Mouse (Mus musculus) spleen, postnatal 14 days (tissue): ENCODE data around the gene Rexo5.

Source experiments
- DNase-seq, 2 experiments: peaks; one replicate each; pipeline ENCODE4 v3.0.0; 2021 to 2022; ENCODE audit warnings: low spot score in 2 of 2

Rexo5 gene

DNA sequence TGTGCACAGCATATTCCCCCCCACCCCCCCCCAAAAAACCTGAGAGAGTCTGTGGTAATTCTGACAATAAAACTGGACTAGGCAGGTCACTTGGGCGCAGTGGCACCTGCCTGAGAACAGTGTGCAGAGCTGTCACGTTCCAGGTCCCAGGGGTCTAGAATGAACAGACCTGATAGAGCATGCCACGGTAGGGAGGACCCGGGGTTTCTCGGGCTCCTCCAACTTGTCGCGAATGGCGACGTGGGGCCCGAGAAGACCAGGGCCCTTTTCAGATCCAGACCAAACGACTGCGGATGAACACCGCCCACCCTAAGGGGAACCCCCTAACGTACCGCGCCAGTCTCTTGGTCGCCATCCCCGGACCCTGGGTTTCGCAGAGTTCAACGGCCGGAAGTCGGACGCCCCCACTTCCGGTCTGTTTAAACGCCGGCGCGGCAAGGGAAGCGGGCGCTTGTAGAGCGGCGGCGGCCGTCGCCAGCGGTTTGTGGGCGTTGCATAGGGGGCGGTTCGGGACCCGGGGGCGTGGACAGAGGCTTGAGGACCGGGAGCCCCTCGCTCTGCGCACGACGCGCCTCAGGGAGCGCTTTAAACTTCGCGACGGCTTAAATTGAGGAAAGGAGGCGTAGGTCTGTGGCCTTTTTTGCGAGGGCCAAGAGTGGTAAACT lies at the start of gene Rexo5, which contains the start of gene Eri2:
Gene Rexo5, plus strand, starts transcription at position 421 of the 665 bp plus-strand sequence.
Gene Eri2, minus strand, starts transcription at position 473 of the 665 bp plus-strand sequence.
- peak; percentile 74 to 81 for DNase-seq

DNA sequence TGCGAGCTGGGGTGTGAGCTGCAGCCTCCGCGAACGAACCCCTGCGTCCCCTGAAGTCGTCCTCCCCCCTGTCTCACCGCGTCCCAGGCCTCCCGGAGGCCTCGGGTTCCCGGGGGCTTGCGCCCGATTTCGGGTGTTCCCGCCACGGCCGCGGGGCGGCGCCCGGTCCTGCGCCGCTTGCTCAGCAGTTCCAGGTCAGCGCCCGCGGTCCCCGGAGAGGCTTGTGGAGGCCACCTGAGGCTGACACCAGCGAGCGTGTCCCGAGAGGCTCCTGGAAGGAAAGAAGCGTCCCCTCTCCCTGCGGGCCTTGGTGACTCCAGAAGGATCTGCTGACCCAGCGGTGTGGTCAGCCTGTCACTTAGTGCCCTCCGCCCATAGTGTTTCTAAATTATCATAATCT lies 49.5 kb upstream of the Rexo5 start:
- DNase-seq, result peak in 1 of 2 experiments; percentile 1

DNA sequence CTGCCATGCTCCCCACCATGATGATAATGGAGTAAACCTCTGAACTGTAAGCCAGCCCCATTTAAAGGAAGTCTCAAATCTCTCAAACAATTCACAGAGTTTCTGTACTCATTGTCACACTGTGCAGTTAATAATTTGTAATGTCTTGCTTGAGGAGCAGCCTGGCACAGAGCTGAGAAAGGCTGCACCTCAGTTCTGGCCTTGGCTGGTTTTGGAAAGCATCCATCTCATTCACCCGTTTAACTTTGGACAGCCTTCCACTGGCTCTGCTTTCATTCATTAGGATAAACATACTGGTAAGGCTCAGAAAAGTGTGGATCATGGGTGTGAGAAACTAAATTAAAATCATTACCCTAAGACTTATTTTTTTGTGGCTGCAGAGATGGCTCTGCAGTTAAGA lies 47.9 kb upstream of the Rexo5 start:
- DNase-seq, result no peak

DNA sequence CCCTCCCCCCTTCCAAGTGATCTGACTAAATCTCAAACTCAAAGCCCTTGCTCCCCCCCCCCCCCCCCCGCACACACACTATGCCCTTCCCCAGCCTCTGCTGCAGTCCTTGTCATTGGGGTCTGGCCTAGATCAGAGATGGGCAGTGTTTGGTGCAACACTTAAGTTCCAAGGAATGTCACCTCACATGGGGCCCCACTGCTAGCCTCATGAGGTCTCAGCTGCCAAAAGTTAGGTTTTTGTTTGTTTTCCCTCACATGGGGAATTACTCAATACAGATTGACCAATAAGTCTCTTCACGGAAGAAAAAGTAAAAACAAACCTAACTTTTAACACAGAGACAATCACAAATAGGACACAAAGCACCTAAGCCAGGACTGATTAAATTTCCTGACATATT lies 45.0 kb upstream of the Rexo5 start:
- DNase-seq, result no peak

DNA sequence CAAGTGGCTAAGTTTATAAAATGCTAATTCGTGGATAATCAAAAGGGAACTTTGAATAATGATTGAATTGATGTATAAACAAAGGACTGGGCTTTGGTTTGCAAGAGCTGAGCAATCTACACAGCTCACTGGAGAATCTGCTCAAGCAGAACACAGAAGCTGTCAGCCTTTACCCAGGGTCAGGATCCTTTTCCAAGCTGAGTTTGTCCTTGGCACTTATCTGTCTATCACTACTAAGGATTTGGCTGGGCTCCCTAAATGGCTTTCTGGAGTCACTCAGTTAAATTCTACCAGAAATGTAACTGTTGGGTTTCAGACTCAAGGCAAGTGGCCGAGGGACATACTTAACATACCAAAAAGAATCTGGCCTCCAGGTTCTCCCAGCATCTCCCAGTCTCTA lies 43.9 kb upstream of the Rexo5 start:
- no peak for DNase-seq

DNA sequence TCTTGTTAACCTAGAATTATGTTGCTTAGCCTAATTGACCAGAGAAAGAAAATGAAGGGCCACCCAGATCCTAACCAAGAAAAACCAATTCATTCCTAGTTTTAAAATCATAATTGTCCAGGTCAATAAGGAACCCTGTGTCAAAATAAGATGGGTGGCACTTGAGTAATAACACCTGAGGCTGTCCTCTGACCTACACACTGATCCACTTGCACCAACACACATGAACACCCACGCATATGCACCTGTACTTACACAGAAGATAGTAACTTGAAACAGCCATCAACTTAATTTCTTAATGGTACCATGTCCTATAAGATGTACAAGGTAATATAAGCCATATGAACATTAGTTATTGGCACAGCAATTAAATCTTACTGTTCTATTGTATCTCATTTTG lies 40.1 kb upstream of the Rexo5 start:
- no peak for DNase-seq

DNA sequence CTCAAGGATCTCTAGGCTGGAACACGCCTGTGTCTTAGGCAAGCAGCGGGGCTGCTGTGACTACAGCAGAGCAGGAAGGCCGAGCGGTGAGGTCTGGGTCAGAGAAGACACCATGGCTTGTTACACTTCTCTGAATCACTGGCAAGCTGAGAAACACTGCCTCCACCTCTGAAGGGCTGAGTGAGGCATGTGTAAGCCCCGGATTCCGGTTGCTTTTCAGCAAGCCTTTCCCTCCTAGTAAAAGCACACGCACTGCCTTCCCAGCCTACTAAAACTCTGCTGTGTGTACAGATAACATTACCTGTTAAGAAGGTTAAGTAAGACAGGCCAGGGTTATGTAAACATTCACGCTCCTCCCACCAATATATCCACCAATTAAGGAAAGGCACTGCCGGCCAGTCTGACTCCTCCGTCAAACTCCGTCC lies 33.3 kb upstream of the Rexo5 start, which contains the start of gene Acsm3:
Gene Acsm3, plus strand, starts transcription at position 397 of the 425 bp plus-strand sequence.
- no peak for DNase-seq

DNA sequence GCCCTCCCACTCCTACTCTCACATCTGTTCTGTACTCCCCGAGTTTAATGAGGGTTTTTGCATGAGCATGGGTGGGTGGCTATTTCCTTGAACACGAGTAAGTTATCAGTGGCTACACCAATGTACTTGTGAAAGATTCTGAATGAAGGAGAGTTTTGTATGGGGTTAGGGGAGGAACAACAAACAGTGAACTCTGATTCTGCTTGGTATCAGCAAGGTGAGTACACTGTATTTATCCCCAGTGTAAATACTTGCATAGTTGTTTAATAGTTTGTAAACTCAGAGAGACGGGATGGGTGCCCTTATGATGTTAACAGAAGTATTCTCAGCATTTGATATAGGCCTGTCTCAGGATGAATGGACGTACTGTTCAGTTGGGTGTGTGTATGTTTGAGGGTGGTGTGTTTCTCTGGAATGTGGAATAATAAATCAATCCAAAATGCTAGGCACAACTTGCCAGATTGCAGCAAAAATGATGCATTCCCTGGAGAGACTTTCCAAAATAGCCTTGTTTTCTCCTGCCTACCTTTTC lies 31.6 kb upstream of the Rexo5 start:
- DNase-seq, result no peak

DNA sequence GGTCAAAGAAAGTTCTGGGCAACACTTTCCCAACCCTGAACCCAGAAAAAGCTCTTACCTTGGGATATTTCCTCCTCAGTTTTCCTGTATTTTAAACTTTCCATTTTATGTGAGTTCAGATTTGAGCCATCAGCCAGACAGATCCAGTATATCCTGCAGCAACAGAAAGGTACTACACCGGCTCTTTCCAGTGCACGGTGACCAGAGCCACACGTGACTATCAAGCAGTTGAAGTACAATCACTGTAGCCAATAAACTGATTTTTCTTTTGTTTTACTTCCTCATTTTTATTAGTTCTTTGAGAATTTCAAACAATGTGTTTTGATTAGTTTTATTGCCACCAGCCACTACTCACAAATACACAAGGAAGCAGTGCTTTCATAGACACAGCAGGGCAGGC lies 29.4 kb upstream of the Rexo5 start:
- DNase-seq, result no peak

DNA sequence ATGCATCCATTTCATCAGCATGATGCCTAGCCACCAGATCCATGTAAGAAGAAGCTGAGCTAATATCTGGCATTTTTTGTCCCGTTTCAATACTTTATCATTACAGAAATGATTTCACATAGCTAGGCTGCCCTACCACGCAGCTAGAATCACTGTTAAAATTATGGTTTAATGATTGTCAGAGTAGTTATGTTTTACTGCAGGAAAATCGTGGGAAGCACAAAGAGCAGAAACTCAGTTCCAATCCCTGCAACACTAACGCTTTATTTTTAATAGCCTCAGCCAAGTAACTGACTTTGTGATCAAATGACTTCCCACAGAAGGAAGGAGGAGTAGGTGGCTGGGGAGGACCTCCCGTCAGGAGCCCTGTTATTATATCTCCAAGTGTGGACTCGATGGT lies 26.8 kb upstream of the Rexo5 start:
- DNase-seq, result no peak

DNA sequence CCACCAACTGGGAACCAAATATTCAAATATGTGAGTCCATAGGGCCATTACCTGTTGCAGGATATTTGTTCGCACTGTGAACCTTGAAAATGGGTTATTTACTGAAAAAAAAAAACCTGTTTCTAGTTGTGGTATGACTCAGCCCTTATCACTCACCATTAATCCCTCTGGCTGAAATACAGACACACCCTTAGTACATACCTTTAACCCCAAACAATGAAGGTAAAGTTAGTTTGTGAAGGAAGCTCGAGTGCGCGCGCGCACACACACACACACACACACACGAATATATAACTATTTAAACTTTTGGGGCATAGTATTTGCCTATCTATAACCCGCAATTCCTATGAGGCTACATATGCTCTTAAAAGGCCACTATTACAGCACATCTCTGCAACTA lies 23.9 kb upstream of the Rexo5 start:
- DNase-seq, result no peak

DNA sequence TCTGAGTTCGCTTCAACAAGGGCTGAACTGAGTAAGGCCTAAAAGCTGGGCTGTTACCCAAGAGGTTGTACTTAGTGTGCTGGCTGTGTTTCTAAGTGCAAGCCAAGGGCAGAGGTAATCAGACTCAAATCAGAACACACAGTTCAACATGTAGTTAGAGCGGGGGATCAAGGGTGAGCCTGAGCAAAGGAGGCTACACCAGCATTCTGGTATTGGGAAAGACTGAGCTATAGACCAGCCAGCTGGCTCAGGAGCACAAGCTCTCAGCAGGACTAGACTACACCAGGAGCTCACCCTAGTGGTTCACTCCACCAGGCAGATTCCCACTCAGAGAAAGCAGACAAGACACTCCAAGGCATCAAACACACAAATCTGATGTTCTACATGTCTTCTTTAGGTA lies 10.4 kb upstream of the Rexo5 start:
- DNase-seq, result no peak

DNA sequence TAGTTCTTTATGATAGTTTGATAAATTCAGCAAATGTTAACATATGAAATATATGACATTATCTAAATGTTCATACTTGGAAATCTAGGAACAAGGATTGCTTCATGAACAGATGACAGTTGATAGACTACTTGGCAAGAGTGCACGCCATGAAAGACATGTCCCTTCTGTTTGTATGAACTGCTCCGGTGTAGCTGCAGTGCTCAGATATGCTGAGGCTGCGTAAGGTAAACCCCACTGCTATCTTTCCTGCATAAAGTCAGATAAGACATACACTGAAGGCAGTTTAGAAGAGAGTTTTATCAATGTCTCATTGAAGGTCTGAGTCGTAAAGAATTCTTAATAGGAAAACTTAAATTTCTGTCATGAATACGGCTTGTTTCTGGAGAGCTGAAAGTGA lies 8.9 kb upstream of the Rexo5 start:
- DNase-seq, result no peak

DNA sequence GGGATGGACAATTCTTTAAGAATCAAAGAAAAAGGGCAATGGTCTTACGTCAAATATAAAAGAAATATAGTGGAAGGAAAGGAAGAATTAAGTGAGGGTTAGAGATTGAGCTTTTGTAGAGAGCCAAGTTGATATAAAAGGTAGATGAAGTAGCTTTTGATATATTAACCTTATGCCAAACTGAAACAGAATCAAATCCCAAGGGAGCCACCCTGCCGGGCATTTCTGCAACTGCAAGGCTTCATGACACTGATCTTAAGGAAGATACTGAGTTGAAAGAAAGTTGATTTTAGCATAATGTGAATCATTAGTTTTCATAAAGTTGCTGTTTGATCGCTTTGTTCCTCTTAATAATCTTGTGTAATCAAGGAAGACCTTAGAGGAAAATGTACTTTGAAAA lies 4.8 kb upstream of the Rexo5 start:
- DNase-seq, result no peak

DNA sequence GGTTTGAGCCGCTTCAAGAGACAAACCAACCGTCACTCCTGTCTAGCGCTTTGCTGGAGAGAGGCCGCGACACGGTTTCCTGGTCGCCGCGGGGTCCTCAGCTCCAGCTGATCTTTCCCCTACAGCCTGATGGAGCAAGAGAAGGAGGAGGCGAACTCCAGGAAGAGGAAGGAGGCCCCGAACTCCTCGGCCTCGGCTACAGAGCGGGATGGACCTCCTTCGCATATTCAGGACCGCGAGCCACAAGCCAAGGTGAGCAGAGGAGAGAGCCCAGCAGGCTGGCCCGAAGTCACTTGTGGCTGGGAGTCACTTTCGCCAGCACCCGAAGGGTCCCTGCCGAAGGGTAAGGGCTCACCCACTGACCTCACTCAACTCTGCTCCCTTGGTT lies 439 bp downstream of the Rexo5 start:
- peak in 1 of 2 experiments; percentile 13 for DNase-seq

DNA sequence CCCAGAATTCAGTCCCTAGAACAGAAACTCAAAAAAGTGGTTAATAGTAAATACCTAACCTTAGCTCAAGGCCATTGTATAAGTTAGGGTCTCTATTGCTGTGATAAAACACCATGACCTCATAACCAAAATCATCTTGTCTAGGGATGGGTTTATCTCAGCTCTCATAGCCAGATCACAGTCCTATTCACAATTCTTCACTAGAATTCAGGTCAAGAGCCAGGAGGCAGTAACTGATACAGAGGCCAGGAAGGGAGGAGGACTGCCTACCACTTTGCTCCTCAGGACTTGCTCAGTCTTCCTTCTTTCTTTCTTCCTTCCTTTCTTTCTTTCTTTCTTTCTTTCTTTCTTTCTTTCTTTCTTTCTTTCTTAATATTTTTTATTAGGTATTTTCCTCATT lies 1.5 kb downstream of the Rexo5 start:
- DNase-seq, result no peak

DNA sequence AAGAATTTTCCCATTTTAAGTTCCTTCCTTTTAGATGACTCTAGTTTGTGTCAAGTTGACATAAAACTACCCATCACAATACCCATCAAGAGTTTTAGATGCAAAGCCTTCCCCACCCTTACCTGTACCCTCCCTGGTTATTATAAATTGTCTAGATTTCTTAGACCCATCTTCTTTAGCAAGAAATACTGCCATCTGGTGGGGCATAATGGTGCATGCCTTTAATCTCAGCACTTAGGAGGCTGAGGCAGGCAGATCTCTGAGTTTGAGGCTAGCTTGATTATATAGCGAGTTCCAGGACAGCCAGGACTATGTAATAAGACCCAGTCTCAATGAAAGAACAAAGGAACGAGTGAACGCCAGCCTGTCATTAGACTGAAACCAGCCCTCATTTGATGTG lies 6.7 kb downstream of the Rexo5 start:
- DNase-seq, result no peak

DNA sequence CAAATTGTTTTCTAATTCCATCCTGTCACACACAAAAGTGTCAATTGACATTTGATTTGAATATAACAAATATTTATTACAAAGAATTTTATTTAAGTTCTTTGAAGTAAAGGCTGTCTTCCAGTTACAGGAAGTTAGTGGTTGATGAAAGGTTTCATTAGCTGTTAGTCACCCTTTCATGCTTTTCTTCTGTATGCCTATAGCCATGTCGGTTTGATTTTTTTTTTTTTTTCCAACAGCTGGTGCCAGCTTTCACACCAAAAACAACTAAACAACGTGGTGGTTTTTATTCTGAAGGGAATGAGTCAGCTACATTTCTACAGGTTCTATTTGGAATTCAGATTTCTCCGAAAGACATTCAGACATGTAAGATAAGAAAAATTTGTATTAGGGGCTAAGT lies 7.2 kb downstream of the Rexo5 start:
- no peak for DNase-seq

DNA sequence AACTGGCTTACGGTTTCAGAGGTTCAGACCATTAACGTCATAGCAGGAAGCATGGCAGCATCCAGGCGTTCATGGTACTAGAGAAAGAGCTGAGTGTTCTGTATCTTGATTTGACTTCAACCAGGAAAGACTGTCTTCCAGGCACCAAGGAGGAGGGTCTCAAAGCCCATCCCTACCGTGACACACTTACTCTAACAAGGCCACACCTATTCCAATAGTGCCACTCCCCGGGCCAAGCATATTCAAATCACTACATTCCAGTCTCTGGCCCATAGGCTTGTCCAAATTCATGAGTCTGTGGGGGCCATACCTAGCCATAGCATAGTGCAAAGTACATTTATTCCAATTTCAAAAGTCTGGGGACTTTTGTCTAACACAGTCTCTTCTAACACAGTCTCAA lies 13.6 kb downstream of the Rexo5 start:
- DNase-seq, result no peak

DNA sequence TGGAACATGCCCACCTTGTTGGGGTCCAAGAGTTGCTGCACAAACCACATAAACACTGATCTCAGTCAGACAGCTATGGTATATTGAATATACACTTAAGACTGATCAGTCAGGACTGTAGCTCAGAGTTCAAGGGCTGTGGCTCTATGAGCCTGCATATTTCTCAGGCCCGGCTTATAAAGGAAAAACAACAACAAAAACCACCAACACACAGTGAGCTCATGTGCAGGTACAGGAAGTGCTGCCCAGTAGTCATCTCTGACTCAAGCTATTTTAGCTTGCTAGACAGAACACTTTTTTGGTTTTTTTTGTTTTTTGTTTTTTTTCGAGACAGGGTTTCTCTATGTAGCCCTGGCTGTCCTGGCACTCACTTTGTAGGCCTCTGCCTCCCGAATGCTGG lies 14.9 kb downstream of the Rexo5 start:
- DNase-seq, result no peak

DNA sequence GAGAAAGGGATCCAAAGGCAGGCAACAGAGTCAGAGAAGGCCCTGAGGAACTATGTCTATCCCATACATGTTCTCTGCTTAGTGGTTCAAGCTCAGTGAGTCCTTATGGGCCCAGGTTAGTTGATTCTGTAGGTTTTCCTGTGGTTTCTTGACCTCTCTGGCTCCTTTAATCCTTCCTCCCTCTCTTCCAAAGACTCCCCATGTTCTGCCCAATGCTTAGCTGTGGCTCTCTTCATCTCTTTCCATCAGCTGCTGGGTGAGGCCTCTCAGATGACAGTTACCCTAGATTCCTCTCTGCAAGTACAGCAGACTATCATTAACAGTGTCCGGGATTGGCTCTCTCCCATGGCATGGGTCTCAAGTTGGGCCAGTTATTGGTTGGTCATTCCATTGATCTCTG lies 41.6 kb downstream of the Rexo5 start:
- DNase-seq, result no peak

DNA sequence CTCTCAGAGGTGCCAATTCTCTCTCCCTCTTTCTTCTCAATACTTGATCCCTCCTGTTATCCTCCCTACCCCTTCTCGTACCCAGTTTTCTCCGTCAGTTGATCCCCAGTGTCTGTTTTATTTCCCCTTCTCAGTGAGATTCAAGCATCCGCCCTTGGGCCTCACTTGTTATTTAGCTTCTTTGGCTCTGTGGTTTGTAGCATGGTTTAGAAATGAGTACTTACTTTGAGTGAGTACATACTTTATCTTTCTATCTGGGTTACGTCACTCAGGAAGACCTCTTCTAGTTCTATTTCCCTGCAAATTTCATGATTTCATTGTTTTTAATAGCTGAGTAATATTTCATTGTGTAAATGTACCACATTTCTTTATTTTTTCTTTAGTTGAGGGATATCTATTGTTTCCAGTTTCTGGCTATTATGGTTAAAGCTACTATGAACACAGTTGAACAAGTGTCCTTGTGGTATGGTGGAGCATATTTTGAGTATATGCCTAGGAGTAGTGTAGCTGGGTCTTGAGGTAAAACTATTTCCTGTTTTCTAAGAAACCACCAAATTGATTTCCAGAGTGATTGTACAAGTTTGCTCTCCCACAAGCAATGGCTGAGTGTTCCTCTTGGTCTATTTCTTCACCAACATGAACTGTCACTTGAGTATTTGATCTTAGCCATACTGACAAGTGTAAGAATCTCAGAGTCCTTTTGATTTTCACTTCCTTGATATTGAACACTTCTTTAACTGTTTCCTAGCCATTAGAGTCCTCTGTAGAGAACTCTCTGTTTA lies 42.4 kb downstream of the Rexo5 start:
- DNase-seq, result no peak

DNA sequence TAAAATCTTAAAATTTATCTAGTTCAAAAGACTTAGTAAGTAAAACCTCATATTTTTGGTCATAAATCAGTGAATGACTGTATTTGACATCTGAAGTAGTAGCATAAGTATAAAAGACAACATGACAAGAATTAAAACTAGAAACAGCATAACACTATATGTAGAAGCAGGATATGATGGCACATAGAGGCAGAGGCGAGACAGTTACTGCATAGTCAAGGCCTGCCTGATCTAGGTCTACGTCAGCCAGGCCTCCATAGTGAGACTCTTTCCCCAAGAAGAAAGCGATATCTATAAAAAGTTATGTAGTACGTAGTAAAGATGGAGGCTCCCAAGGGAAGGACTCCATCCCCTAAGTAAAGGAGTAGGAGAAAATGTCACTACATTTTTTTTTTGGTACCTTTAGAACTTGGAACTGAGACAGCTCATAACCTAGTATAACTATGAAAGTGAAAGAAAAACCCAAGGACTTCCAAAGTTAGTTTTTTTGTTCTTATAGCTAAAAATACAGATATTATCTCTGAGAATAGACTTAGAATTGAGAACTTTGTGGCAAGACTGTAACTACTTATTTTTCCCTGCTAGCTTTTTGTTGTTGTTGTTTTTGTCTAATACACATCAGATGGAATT lies 48.1 kb downstream of the Rexo5 start:
- DNase-seq, result no peak
